Mouse (Mus musculus) CD8-positive naive resting alpha-beta T cell, adult 2 months (primary cell): ENCODE measurements around the gene Arhgef40.

Experiments used
- DNase-seq, 2 experiments: peaks; one replicate each; pipeline ENCODE4 v3.0.0; 2022; ENCODE audit warnings: low read depth in 2 of 2, low spot score in 2 of 2

Gene Arhgef40

DNA sequence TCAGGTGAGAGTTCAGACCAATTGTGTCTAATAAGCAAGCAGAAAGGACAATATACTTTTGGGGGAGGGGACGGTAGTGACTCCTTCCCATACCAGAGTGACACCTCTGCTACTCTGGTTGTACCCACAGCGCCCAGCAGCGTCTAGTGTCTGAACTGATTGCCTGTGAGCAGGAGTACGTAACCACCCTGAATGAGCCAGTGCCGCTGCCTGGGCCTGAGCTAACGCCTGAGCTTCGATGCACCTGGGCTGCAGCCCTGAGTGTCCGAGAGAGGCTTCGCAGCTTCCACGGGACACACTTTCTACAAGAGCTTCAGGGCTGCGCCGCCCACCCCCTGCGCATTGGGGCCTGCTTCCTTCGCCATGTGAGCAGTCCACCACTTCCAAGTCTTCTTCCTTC lies 13.0 kb downstream of the Arhgef40 start:
- DNase-seq = no peak

GRCm38 (mm10) chr14:52003981-52004495 lies 19.5 kb downstream of the Arhgef40 start:
- peak; percentile 46 to 65 for DNase-seq

- no peak for DNase-seq
Observed at GRCm38 (mm10) chr14:52005141-52005540, 20.6 kb downstream of the Arhgef40 start.

DNA sequence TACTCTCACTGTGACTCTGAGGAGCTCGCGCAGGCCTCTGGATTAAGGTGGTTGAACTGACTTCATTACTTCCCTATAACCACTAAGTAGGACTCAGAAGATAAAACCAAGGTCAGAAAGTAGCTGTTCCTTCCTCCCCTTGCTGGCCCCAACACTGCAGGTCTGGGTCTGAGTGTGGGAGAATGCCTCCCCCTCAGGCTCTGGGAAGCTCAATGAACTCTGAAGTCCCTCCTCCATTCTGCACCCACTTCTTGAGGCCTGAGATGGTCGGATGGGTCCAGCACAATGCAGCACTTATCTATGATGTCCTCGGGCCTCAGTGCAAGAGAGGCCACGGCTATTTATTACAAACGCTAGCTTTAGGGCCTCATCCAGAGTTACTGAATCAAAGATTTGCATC lies 21.1 kb downstream of the Arhgef40 start:
- DNase-seq = no peak

DNA sequence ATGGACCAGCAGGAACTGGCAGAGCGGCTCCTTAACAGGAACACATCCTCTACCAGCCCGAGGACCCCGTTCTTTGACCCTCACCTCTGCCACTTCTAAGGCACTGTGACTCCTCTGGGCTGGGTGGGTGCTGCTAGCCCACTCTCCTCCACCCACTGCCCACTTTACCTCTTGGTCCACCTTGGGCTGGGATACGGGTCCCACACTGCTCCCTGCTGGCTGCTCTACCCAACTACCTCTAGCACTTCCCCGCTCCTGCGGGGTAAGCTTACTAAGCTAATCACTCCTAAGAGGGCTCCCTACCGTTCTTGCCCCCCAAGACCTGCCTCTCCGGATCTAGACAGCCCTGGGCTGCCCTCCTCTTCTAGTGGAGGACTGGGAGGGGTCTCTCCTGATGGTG lies 21.7 kb downstream of the Arhgef40 start:
- no peak for DNase-seq

- no peak for DNase-seq
Observed at GRCm38 (mm10) chr14:52006771-52007170, 22.3 kb downstream of the Arhgef40 start.

GRCm38 (mm10) chr14:52008321-52009203 lies 24.0 kb downstream of the Arhgef40 start:
- peak; percentile 90 to 94 for DNase-seq

DNA sequence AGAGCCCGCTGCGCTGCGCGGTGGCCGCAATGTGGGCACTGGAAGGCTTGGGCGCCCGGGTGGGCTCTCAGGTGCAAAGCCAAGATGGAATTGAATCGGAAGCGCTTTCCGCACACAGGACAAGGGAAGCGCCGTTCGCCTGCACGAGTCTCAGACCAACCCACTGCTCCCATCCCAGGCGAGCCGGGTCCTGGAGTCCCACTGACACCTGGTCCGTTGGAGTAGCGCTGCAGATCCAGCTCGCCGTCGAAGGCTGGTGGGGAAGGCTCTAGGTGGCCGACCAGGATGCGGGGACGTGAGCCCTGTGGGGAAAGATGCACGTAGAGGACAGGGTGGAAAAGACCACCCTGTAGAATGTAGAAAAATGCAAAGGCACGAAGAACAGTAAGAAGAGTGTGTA lies 24.8 kb downstream of the Arhgef40 start:
- DNase-seq = no peak

DNA sequence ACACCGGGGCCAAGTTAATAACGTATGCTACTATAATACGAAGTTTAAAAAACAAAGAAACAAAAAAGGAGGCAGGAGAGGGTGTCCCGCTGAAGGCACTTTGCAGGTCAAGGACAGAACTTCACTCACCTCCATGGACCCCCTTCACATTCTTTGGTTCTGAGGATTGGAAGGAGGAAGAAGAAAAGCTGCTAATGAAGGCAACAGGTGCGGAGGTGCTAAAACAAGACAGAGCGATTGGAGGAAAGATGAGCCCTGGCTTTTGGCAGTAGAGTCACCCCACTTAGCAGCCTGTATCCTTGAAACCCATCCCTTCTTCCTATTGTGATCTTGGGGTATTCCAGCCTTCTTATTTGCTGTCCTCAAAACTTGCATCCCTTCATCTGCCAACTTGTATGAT lies 25.3 kb downstream of the Arhgef40 start:
- DNase-seq = no peak

DNA sequence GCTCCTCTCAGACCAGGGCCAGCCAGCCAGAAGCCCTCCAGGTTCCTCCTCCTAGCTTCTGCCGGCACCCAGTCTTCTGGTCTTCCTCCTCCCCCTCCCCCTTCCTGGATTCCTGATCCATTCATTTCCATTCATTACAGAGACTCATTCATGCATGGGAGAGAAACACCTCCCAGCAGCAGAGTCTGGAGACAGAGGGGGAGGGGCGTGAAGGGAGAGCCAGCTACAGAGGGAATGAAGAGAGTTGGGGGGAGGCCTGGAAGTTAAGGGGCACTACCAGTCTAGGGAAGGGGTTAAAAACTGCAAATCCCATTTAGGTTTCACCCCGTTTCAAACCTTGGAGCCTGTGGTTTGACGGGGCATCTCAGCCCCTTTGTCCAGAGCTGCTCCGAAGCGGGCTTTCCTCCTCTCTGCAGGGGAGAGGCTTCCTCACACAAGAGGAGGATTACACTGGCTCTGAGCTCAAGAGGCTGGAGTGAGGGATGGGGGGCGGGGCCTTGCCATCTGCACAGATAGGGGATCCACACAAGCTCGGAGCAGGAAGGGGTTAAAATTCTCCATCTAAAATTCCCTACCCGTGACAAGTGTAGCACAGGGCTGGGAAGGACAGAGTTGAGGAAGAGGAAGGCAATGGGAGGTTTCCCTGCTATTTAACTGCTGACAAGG lies 26.1 kb downstream of the Arhgef40 start:
- no peak for DNase-seq

DNA sequence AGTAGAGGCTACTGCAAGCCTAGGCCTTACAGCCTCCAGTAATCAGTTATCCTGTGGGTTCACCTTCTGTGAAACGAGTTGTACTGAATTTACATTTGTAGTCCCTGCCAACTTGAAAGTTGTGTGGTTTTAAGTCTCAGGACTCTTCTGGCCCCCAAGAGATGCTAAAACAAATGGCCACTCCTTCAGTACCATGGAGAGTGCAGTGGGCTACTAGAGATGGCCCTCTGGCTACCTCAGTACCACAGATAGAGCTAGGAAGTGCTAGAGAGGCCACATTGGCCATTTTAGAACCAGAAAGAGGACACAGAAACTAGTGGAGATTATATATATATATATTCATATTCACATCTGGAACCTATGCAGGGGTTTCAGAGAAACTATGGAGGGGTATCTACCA lies 27.2 kb downstream of the Arhgef40 start:
- DNase-seq = no peak

DNA sequence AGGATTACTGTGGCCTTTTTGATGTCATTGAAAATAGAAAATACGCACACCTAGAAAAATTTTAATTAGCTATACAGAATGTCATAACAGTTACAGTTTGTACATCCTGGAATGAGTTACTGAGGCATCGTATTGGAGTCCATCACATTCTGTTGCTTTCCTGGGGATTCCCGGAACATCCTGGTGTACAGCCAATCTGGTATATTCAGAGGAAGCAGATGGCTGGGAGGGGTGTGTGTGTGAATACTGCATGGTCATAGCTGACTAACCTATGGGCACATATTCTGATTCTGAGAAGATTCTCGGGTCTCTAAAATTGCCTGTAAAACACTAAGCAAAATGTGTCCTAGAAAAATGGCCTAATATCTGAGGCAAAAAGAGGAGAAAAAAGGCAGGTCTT lies 27.6 kb downstream of the Arhgef40 start:
- no peak for DNase-seq

DNA sequence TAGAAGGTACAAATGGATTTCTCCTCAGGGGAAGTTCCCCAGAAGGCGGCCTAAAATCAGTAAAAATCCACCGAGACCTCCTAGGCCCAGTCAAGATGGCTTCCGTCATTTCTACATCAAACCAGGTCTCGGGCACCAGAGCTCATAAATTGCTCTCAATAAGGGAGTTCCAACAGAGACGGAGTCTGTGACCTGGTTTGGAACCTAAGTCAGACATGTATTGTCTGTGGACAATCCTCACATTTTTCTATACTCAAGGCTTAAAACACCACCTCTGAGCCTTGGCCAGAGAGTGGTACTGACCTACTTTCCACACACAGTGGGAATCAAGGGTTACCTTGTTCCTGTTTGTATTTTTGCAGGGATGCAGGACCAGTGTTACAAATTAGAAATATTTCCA lies 28.0 kb downstream of the Arhgef40 start:
- no peak for DNase-seq

DNA sequence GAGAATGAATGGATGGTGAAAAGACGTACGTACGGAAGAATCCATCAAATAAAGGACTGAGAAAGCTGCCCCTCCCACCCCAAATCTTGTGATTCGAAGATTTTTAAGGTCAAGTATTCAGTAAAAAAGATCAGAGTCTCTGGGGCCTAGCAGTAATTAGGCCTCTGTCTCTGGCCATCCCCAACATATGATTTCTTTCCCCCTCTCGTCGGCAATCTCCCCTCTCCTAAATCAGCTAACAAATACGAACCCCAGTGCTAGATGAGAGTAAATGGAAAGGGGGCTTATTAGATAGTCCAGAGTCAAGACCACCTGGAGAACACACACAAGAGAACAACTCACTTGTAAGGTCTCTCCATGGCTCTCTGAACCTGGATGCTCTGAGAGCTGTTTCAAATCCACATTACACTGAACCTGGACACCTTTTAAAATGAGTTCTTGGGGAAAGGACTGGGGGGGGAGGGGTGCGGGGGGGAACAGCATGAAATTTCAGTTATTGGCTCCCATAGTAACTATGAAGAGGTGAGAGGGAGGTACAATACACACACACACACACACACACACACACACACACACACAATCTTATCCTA lies 28.6 kb downstream of the Arhgef40 start:
- DNase-seq = no peak

DNA sequence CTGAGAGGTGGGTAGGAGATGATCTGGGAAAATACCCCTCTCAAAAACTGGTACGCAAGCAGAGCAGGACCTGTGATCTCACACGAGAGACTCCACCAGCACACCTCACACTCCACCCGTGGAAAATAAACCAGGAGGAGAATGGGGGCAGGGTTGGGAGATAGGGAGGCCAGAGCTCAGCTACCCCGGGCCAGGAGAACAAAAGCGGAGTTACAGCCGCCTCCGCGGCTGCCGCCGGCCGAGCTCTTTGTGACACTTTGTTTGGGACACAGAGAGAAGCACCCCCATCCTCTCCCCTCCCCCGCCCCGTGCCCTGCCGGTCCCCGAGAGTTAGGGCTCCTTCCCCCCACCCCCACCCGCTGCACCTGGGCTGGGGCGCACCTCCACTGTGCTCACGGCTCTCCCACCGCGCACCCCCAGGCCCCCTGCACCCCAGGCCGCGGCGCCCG lies 29.3 kb downstream of the Arhgef40 start:
- DNase-seq = no peak

GRCm38 (mm10) chr14:52014271-52014760 lies 29.8 kb downstream of the Arhgef40 start:
- no peak for DNase-seq

- peak; percentile 12 to 13 for DNase-seq
Observed at GRCm38 (mm10) chr14:52014761-52015311, 30.3 kb downstream of the Arhgef40 start.

GRCm38 (mm10) chr14:52015445-52016100 lies 31.1 kb downstream of the Arhgef40 start, which contains the start of gene Tmem253:
TSS of gene Tmem253 (plus strand) at chr14:52015658.
- DNase-seq = no peak

DNA sequence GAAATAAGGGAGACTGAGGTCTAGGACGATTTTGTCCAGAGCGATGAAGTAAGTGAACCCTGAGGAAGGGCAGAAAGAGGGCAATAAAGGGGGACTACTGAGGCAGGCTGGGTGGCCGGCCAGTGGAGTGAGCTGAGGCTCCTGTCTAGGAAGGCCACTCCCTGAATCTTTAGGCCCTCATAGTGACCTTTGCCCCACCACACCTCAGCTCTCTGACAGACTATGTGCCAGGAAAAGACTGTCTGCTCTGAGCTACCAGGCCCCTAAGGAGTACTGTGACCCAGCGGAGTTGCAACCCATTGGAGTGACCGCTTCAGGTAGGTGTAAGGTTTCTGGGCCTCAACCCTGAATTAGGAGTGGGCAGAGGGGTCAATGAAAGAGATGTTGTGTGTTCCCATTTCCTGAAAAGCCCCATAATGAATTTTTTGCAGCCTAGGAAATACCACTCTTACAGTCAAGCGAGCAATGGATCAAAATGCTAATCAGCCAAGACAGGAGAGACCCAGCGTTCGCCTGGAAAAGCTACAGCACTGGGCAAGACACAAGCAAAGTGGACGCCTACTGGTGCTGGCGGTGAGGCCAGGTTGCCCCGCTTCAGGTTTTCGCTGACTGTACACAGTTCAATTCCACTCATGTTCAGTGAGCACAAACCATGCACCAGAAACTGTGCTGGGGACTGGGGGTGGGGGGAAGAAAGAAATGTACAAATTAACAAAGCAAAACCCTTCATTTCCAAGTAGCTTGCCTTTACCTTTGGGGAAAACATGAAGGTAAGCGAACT lies 32.3 kb downstream of the Arhgef40 start:
- DNase-seq = no peak

- no peak for DNase-seq
Observed at GRCm38 (mm10) chr14:52017662-52018061, 33.1 kb downstream of the Arhgef40 start.
